Mouse (Mus musculus) G1E (cell line): ENCODE results near the gene Krtap3-1. TPM values are rescaled to one million over a fixed set of nuclear protein-coding genes. Genes with fewer than 3 reads are reported as not detected.

Source experiments
- ATAC-seq: 2 replicates; pipeline ENCODE4 v1.8.0; 2016; ENCODE audit warnings: mild to moderate bottlenecking; ENCODE audit not compliant: insufficient number of reproducible peaks, poor library complexity, low FRiP score, severe bottlenecking; ENCODE audit errors: extremely low read depth
- DNase-seq: peaks from one replicate; pipeline ENCODE4 v3.0.0; 2012; ENCODE audit warnings: low spot score
- H3K27me3 ChIP-seq: 2 replicates; pipeline ENCODE4 v1.6.1; 2012; ENCODE audit warnings: mild to moderate bottlenecking, low read length, inconsistent platforms; ENCODE audit not compliant: insufficient read depth
- H3K36me3 ChIP-seq: replicated peaks from 2 replicates; pipeline ENCODE3; 2012; ENCODE audit warnings: mild to moderate bottlenecking, inconsistent platforms
- H3K4me1 ChIP-seq: 2 replicates; pipeline ENCODE4 v1.6.1; 2012; ENCODE audit warnings: low read depth, low read length, inconsistent platforms, mixed read lengths; ENCODE audit not compliant: insufficient read depth
- H3K4me3 ChIP-seq: 2 replicates; pipeline ENCODE4 v1.5.1; 2012; ENCODE audit warnings: low read depth, mild to moderate bottlenecking, inconsistent platforms, low read length, moderate library complexity, mixed read lengths
- H3K9me3 ChIP-seq: replicated peaks from 2 replicates; pipeline ENCODE4 v1.6.1; 2012; ENCODE audit warnings: inconsistent platforms
- CTCF ChIP-seq: IDR thresholded peaks from 2 replicates; pipeline ENCODE4 v1.5.1; 2012; ENCODE audit warnings: low read depth, low read length, inconsistent platforms, mixed read lengths
- GATA1 ChIP-seq: IDR thresholded peaks from 2 replicates; pipeline ENCODE4 v1.6.1; 2012; ENCODE audit warnings: borderline replicate concordance, low read length, inconsistent platforms, mixed read lengths
- GATA2 ChIP-seq: IDR thresholded peaks from 2 replicates; pipeline ENCODE4 v1.6.1; 2012; ENCODE audit warnings: low read depth, low read length, inconsistent platforms, borderline replicate concordance
- POLR2AphosphoS5 ChIP-seq: IDR thresholded peaks from 2 replicates; pipeline ENCODE4 v1.6.1; 2012; ENCODE audit warnings: low read depth, low read length, inconsistent platforms; ENCODE audit not compliant: insufficient replicate concordance
- TAL1 ChIP-seq: conservative IDR thresholded peaks from 2 replicates; pipeline ENCODE4 v1.6.1; 2012; ENCODE audit warnings: low read depth, low read length, inconsistent platforms, mixed read lengths
- polyA plus RNA-seq: library from polyadenylated mRNA; stranded (reverse); fragments of >175 nt; gene quantifications from 2 replicates; pipeline ENCODE4 v1.2.3, GENCODE M21; 2012
- total RNA-seq, 2 experiments: library from RNA; stranded (forward) in 1 of 2; stranded (reverse) in 1 of 2; fragments of 200-1000 nt in 1 of 2; fragments of >200 nt in 1 of 2; fragmentation: Nextera tagmentation in 1 of 2; gene quantifications; 2 replicates each; pipeline ENCODE4 v1.2.3; 2014 to 2017

Krtap3-1 gene
- total and polyA plus RNA-seq, 3 experiments = not detected

GRCm38 (mm10) chr11:99562580-99562979, 3.9 kb downstream of the Krtap3-1 start:
- no peak for ATAC-seq
- H3K4me3 ChIP-seq = no peak overlapping the region
- H3K36me3 ChIP-seq = no peaks in the 10 kb centered on the region
- DNase-seq = no peak
- H3K4me1 ChIP-seq = no peaks in the 10 kb centered on the region
- H3K9me3 ChIP-seq = peaks cover 11% of the 10 kb centered on the region
- TF ChIP-seq CTCF (no peak), POLR2AphosphoS5 (no peak), GATA2 (no peak), TAL1 (no peak), GATA1 (no peak)
- H3K27me3 ChIP-seq = no peaks in the 10 kb centered on the region

DNA sequence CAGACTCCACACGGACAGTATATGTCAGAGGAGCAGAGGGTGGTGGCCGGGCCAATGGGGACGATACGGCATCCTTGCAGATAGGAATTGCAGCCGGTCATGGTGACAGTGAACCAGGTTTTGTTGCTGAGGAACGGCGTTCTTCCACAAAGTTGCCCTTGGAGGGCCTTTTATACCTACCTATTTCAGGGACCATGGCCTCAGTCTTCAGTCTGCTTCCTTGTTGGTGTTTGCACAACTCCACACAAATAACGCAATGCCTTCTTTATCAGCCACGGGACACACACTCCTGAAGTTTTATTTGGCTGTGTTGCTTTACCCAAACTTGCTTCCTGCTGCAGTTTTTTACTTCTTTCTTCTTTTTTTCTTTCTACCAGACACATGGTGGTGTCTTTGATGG, 7.1 kb downstream of the Krtap3-1 start, which contains the start of gene Gm11939:
Gene Gm11939, minus strand, starts transcription at position 101 of the 400 bp plus-strand sequence.
- H3K27me3 ChIP-seq = no peaks in the 10 kb centered on the region
- H3K4me3 ChIP-seq = no peak within 1 kb of the TSS
- H3K9me3 ChIP-seq = peaks cover 6% of the 10 kb centered on the region
- H3K36me3 ChIP-seq = no peaks in the 10 kb centered on the region
- DNase-seq (no peak), ATAC-seq (no peak)
- H3K4me1 ChIP-seq = no peaks in the 10 kb centered on the region
- no peak for TF ChIP-seq GATA2
- TF ChIP-seq TAL1 = no peak

DNA sequence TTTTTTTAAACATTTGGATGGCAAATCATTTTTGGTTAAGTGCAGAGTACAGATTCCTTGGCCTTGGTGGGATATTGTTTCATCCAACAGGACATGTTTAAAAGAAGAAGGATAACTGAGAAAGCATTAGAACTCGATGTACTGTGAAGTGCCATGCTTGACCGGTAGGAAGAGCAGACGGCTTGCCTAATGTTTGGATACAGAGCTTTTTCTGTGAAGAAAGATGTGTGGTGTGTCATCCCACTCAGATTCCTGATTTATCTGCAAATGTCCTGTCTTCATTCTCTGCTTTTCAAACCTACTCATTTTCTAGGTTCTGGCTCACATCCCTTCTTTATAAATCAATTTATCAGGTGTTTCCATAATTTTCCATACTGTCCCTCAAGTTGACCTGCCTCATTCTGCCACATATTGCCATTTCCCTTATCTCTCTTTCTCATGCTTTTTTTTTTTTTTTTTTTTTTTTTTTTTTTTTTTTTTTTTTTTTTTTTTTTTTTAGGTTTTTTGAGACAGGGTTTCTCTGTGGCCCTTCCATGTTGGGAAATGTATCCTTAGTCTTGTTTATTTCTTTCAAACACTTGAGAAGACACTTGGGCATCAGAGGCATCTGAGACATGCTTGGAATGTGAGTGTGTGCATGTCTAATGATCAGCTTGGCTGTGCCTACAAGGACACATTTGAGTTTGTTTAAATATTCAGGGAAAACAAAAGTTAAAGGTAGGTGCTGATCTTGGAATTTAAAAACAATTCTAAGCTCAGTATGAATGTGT, 8.3 kb downstream of the Krtap3-1 start:
- H3K27me3 ChIP-seq = no peaks in the 10 kb centered on the region
- peaks cover 6% of the 10 kb centered on the region for H3K9me3 ChIP-seq
- H3K4me3 ChIP-seq = no peak overlapping the region
- no peaks in the 10 kb centered on the region for H3K4me1 ChIP-seq
- no peaks in the 10 kb centered on the region for H3K36me3 ChIP-seq
- no peak for ATAC-seq
- no peak for DNase-seq
- TF ChIP-seq CTCF = no peak
- TF ChIP-seq POLR2AphosphoS5 = no peak
- no peak for TF ChIP-seq GATA2
- TF ChIP-seq TAL1 = no peak
- TF ChIP-seq GATA1 = no peak

GRCm38 (mm10) chr11:99556753-99557152, 9.7 kb downstream of the Krtap3-1 start, which contains the start of gene Krtap3-2:
Gene Krtap3-2 (minus strand): TSS chr11:99556853.
- DNase-seq (no peak), ATAC-seq (no peak)
- H3K4me3 ChIP-seq = no peak within 1 kb of the TSS
- no peak for TF ChIP-seq POLR2AphosphoS5
- no peak for TF ChIP-seq GATA2
- no peak for TF ChIP-seq GATA1
- TF ChIP-seq TAL1 = no peak
- TF ChIP-seq CTCF = no peak
- H3K9me3 ChIP-seq = peaks cover 6% of the 10 kb centered on the region
- H3K36me3 ChIP-seq = no peaks in the 10 kb centered on the region
- no peaks in the 10 kb centered on the region for H3K27me3 ChIP-seq
- H3K4me1 ChIP-seq = no peaks in the 10 kb centered on the region

- Histone ChIP-seq H3K9me3 (peaks cover 6% of the 10 kb centered on the region), H3K36me3 (no peaks in the 10 kb centered on the region), H3K27me3 (no peaks in the 10 kb centered on the region), H3K4me3 (no peak overlapping the region), H3K4me1 (no peaks in the 10 kb centered on the region)
- no peak for ATAC-seq
- TF ChIP-seq GATA2 (no peak), POLR2AphosphoS5 (no peak), CTCF (no peak), GATA1 (no peak), TAL1 (no peak)
- no peak for DNase-seq
These were observed 10.2 kb downstream of the Krtap3-1 start for GRCm38 (mm10) chr11:99556195-99556594.

- no peaks in the 10 kb centered on the region for H3K36me3 ChIP-seq
- no peaks in the 10 kb centered on the region for H3K27me3 ChIP-seq
- H3K9me3 ChIP-seq = no peaks in the 10 kb centered on the region
- no peak for TF ChIP-seq GATA2
- no peak for TF ChIP-seq POLR2AphosphoS5
- TF ChIP-seq GATA1 = no peak
- no peak for TF ChIP-seq CTCF
- no peak for TF ChIP-seq TAL1
- no peaks in the 10 kb centered on the region for H3K4me1 ChIP-seq
- DNase-seq (no peak), ATAC-seq (no peak)
- no peak within 1 kb of the TSS for H3K4me3 ChIP-seq
These were observed 15.7 kb downstream of the Krtap3-1 start, which contains the start of gene Krtap3-3 for GRCm38 (mm10) chr11:99550765-99551164. Gene Krtap3-3 (minus strand): TSS chr11:99550865.
